12 mouse cellular contexts compared by ENCODE assay signal in the genomic region with DNA sequence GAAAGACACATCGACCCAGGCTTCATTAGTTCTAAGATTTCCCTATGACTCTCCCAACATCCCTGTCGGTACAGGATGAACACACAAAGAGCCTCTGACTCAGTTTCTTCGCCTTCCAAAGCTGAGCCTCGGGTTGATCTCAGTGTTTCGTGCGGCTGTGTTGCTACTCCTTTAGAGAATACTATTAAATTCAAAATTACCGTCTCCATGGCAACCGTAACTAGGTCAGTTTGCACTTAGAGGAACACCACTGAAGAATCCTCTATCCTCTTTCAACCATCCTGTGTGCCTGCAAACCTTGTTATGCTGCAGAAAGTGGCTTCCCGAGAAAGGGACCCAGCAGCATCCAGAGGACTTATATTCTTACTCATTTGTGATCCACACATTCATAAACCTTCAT. TPM values are rescaled to one million over a fixed set of nuclear protein-coding genes. Genes with fewer than 3 reads are reported as not detected.
DNase-seq lines count a peak whose midpoint lies in the region; ATAC-seq lines count a peak whose summit lies in the region.
"Had no signal": no experiment of that assay in that cellular context is flagged by ENCODE, and none has a peak within 500 bp of the region (broad histone marks: within the 10 kb centered on the region; RNA-seq: fewer than 3 reads in every experiment).

No protein-coding gene starts in this region.

- intact Hi-C loops in gastrocnemius, postnatal 14 days (cut with DNase I; ENCODE audit: low total_unique reads): no loop called here

- H3K9ac ChIP-seq in neural tube, embryonic 14.5 days (replicated peaks; ENCODE audit: low read depth, low read length): no peak overlapping the region
- H3K9ac ChIP-seq: intestine, embryonic 15.5 days had no signal

- no peaks in the 10 kb centered on the region for H3K27me3 ChIP-seq in neural tube, embryonic 14.5 days (ENCODE audit: control insufficient read depth, insufficient read depth, low read length)
- H3K27me3 ChIP-seq: intestine, embryonic 15.5 days had no signal

- peak; percentile 12 for DNase-seq in MN1 (ENCODE audit: low spot score)
- peak; percentile 67 for DNase-seq in brain, embryonic 18.5 days (ENCODE audit: low read depth, low spot score)
- DNase-seq in layer of hippocampus, adult 8-10 months (ENCODE audit: low spot score in 2 of 2): peak; percentile 16 to 18
- DNase-seq in gastrocnemius, postnatal 14 days: no peak
- no peak for DNase-seq in kidney, adult 11 months
- DNase-seq: adrenal gland, adult 8-10 months; thymus, postnatal 14 days had no signal

- no peaks in the 10 kb centered on the region for H3K9me3 ChIP-seq in neural tube, embryonic 14.5 days (ENCODE audit: control insufficient read depth, low read length)
- H3K9me3 ChIP-seq: intestine, embryonic 15.5 days had no signal

- H3K4me2 ChIP-seq in neural tube, embryonic 14.5 days (ENCODE audit: low read depth, low read length): no peak overlapping the region
- H3K4me2 ChIP-seq: intestine, embryonic 15.5 days had no signal

- no peaks in the 10 kb centered on the region for H3K4me1 ChIP-seq in neural tube, embryonic 14.5 days (ENCODE audit: control insufficient read depth, insufficient read depth, low read length)
- H3K4me1 ChIP-seq: intestine, embryonic 15.5 days had no signal

- peak; percentile 65; the same call in 1 of the 2 replicates for ATAC-seq in neural tube, embryonic 14.5 days (ENCODE audit: low read depth)
- ATAC-seq in inflammation-experienced regulatory T-cells, adult 6 months: no peak
- ATAC-seq: intestine, embryonic 15.5 days had no signal

- H3K27ac ChIP-seq in neural tube, embryonic 14.5 days (ENCODE audit: low read depth, low read length): peak overlapping the region; percentile 29; the same call in 1 of the 2 replicates
- H3K27ac ChIP-seq: intestine, embryonic 15.5 days had no signal

- H3K4me3 ChIP-seq in neural tube, embryonic 14.5 days (ENCODE audit: low read depth, low read length): no peak overlapping the region
- H3K4me3 ChIP-seq: intestine, embryonic 15.5 days had no signal

- H3K36me3 ChIP-seq in neural tube, embryonic 14.5 days (ENCODE audit: control insufficient read depth, insufficient read depth, low read length): no peaks in the 10 kb centered on the region
- H3K36me3 ChIP-seq: intestine, embryonic 15.5 days had no signal

- WGBS in neural tube, embryonic 14.5 days: 60% methylated on average over 9 of the region's 9 CpGs

RNA-seq across cellular contexts. Expression of a gene that starts 9.3 kb away (rescaled TPM):
- under 1 TPM in 1 of 4 experiments, not detected in 3; 0.12 TPM for total RNA-seq in layer of hippocampus, adult 8-10 months (2022)
- not detected in 2 replicates for polyA plus RNA-seq in neural tube, embryonic 14.5 days (2014; fragmentation: Nextera tagmentation; extraction: Ambion mirVana)
- under 1 TPM in 1 of 3 experiments, not detected in 2; 0.08 TPM for polyA plus RNA-seq in inflammation-experienced regulatory T-cells, adult 6 months (2017; shearing (Covaris generic))
- not detected for total RNA-seq in gastrocnemius, postnatal 14 days (2021)
- total RNA-seq: adrenal gland, adult 8-10 months; gastrocnemius, postnatal 4 days; megakaryocyte, adult 5-6 weeks had no signal

Comparison
In these comparisons a context has a peak if more than half of its experiments do, and no peak if none do; other contexts are left out.
1. DNase-seq: peak in MN1 (single experiment), brain, embryonic 18.5 days (single experiment) and layer of hippocampus, adult 8-10 months (2 of 2); none in gastrocnemius, postnatal 14 days (single experiment) and kidney, adult 11 months (single experiment).